Mouse (Mus musculus) cortical plate, adult 2 months (tissue): ENCODE measurements at regions not wholly inside any gene's neighbourhood (a gene's known extent, or its start where the extent isn't known, plus 50 kb on each side); places are given as distances from the start of the nearest gene placed in this dataset.

Source experiments
- CTCF ChIP-seq: fragments of 200-500 bp; IDR thresholded peaks from 2 replicates; pipeline ENCODE4 v1.5.1; 2011; ENCODE audit warnings: mild to moderate bottlenecking, control low read depth, low read length; ENCODE audit not compliant: insufficient read depth; ENCODE audit errors: extremely low read depth
- POLR2A ChIP-seq: fragments of 200-500 bp; IDR thresholded peaks from 2 replicates; pipeline ENCODE4 v1.6.1; 2011; ENCODE audit warnings: mild to moderate bottlenecking, low read length, control low read depth; ENCODE audit not compliant: insufficient read depth; ENCODE audit errors: extremely low read depth

DNA sequence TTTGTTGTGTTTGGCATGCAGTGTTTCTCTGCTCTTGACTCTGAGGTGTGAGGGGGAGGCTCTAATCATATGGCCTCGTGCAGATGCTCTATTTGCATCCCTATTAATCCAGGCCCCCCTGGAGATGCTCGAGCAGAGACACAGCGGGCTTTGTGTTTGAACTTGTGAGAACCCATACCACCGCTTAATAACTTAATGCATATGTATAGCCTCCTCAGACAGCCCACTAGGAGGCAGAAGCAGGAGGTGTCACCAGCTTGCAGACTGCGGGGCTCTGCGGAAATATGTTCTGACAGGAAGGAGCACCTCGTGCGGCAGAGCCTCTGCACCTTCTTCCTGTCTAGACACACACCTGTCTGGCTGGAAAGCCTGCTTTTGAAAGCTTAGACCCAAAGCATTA lies 113.7 kb downstream of the Barhl2 start:
- TF ChIP-seq CTCF (no peak), POLR2A (no peak)
